In the genomic region with DNA sequence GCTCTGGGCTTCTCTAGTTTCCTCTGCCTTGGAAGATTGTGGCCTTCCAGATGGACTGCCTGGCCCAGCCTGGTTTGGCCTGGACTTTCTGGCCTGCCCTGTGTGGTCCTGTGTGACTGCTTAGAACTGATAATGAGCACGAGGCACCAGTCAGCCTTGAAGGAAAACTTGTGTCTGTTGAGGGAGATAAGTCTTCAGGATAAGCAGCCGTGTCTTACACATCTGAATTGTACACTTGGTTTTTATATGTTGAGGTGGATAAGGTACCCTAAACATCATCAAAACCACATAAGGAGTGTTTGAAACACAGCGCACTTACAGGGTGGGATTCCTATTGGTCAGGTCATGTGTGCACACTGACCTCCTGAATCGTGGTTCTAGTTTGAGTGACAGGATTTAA, we compare ENCODE assay signal across 14 mouse cellular contexts. TPM values are rescaled to one million over a fixed set of nuclear protein-coding genes. Genes with fewer than 3 reads are reported as not detected.
DNase-seq lines count a peak whose midpoint lies in the region; ATAC-seq and TF ChIP-seq lines count a peak whose summit lies in the region.
"Had no signal": no experiment of that assay in that cellular context is flagged by ENCODE, and none has a peak within 500 bp of the region (broad histone marks: within the 10 kb centered on the region; RNA-seq: fewer than 3 reads in every experiment).

No protein-coding gene starts in this region.

- ATAC-seq in forebrain, embryonic 13.5 days = no peak
- peak; percentile 93 for ATAC-seq in G1E (ENCODE audit: extremely low read depth, insufficient number of reproducible peaks, low FRiP score, poor library complexity, severe bottlenecking)
- peak; percentile 90 for ATAC-seq in erythroid progenitor cell, adult 5-6 weeks (replicated peaks; ENCODE audit: low FRiP score, poor library complexity, severe bottlenecking)
- peak; percentile 92 for ATAC-seq in megakaryocyte-erythroid progenitor cell, adult 5-6 weeks (replicated peaks; ENCODE audit: low FRiP score, low TSS enrichment, poor library complexity, severe bottlenecking)
- no peak for ATAC-seq in hindbrain, postnatal 0 days

- 0 out of 2 replicates have a peak, but pooled peaks cover 3% of the 10 kb centered on the region for H3K36me3 ChIP-seq in forebrain, embryonic 10.5 days (replicated peaks)
- H3K36me3 ChIP-seq in forebrain, embryonic 13.5 days (ENCODE audit: poor library complexity, severe bottlenecking) = no peaks in the 10 kb centered on the region
- H3K36me3 ChIP-seq in G1E (replicated peaks) = peaks cover 51% of the 10 kb centered on the region
- no peaks in the 10 kb centered on the region for H3K36me3 ChIP-seq in hindbrain, postnatal 0 days (ENCODE audit: insufficient read depth, low read length)
- H3K36me3 ChIP-seq: limb, embryonic 12.5 days had no signal

- H3K4me1 ChIP-seq in forebrain, embryonic 10.5 days = peaks cover 20% of the 10 kb centered on the region
- peaks cover 9% of the 10 kb centered on the region for H3K4me1 ChIP-seq in forebrain, embryonic 13.5 days
- H3K4me1 ChIP-seq in G1E (ENCODE audit: insufficient read depth, low read depth, low read length) = peaks cover 65% of the 10 kb centered on the region
- 0 out of 2 replicates have a peak, but pooled peaks cover 3% of the 10 kb centered on the region for H3K4me1 ChIP-seq in hindbrain, postnatal 0 days (ENCODE audit: insufficient read depth, low read length)

- TF ChIP-seq CTCF in G1E (IDR thresholded peaks at IDR 0.05; ENCODE audit: low read depth, low read length) = no peak
- no peak for TF ChIP-seq CTCF in hindbrain, postnatal 0 days (IDR thresholded peaks at IDR 0.05; ENCODE audit: low read depth)

- H3K27ac ChIP-seq in forebrain, embryonic 10.5 days = peak overlapping the region; percentile 3; the same call in 1 of the 2 replicates
- H3K27ac ChIP-seq in forebrain, embryonic 13.5 days = no peak overlapping the region
- H3K27ac ChIP-seq in hindbrain, postnatal 0 days = no peak overlapping the region
- H3K27ac ChIP-seq: hindbrain, embryonic 15.5 days; kidney, postnatal 0 days; limb, embryonic 12.5 days had no signal

- H3K9ac ChIP-seq in forebrain, embryonic 13.5 days = no peak overlapping the region
- H3K9ac ChIP-seq in hindbrain, postnatal 0 days (replicated peaks; ENCODE audit: low read length) = no peak overlapping the region
- H3K9ac ChIP-seq: hindbrain, embryonic 15.5 days; limb, embryonic 12.5 days had no signal

- DNase-seq in forebrain, embryonic 10.5 days (ENCODE audit: extremely low spot score, low spot score) = no peak
- peak; percentile 55 for DNase-seq in G1E (ENCODE audit: low spot score)
- no peak for DNase-seq in frontal cortex, postnatal 10 days (ENCODE audit: low spot score in 2 of 2)
- DNase-seq in hindbrain, postnatal 0 days (ENCODE audit: low spot score) = no peak
- DNase-seq in lung, adult 18-20 months = no peak
- DNase-seq: cerebellum, postnatal 36 days had no signal

- H3K27me3 ChIP-seq in forebrain, embryonic 10.5 days (ENCODE audit: poor library complexity, severe bottlenecking) = no peaks in the 10 kb centered on the region
- no peaks in the 10 kb centered on the region for H3K27me3 ChIP-seq in forebrain, embryonic 13.5 days
- H3K27me3 ChIP-seq in G1E (ENCODE audit: insufficient read depth, low read length) = no peaks in the 10 kb centered on the region
- H3K27me3 ChIP-seq in hindbrain, postnatal 0 days (ENCODE audit: insufficient read depth, low read length) = no peaks in the 10 kb centered on the region
- H3K27me3 ChIP-seq: hindbrain, embryonic 15.5 days; limb, embryonic 12.5 days; megakaryocyte, embryonic 14.5 days had no signal

- no peaks in the 10 kb centered on the region for H3K9me3 ChIP-seq in forebrain, embryonic 10.5 days
- no peaks in the 10 kb centered on the region for H3K9me3 ChIP-seq in forebrain, embryonic 13.5 days (replicated peaks)
- H3K9me3 ChIP-seq in G1E (replicated peaks) = no peaks in the 10 kb centered on the region
- H3K9me3 ChIP-seq in hindbrain, postnatal 0 days (ENCODE audit: low read length) = no peaks in the 10 kb centered on the region
- H3K9me3 ChIP-seq: hindbrain, embryonic 15.5 days; limb, embryonic 12.5 days; megakaryocyte, embryonic 14.5 days had no signal

- no peak overlapping the region for H3K4me3 ChIP-seq in forebrain, embryonic 10.5 days
- H3K4me3 ChIP-seq in forebrain, embryonic 13.5 days = no peak overlapping the region
- H3K4me3 ChIP-seq in G1E (ENCODE audit: low read depth, low read length) = no peak overlapping the region; the same call in 1 of the 2 replicates
- no peak overlapping the region for H3K4me3 ChIP-seq in hindbrain, postnatal 0 days (ENCODE audit: low read length)
- H3K4me3 ChIP-seq: hindbrain, embryonic 15.5 days; limb, embryonic 12.5 days; megakaryocyte, embryonic 14.5 days; myocyte had no signal

- WGBS in forebrain, embryonic 10.5 days = 91% methylated on average over 4 of the region's 4 CpGs
- WGBS in forebrain, embryonic 13.5 days = 93% methylated on average over 4 of the region's 4 CpGs
- WGBS in hindbrain, postnatal 0 days = 82% methylated on average over 4 of the region's 4 CpGs

- H3K4me2 ChIP-seq in forebrain, embryonic 13.5 days = no peak overlapping the region
- no peak overlapping the region for H3K4me2 ChIP-seq in hindbrain, postnatal 0 days (ENCODE audit: low read depth, low read length)
- H3K4me2 ChIP-seq: hindbrain, embryonic 15.5 days; limb, embryonic 12.5 days had no signal

RNA-seq across cellular contexts. Expression of a gene that starts 46.6 kb away (rescaled TPM):
- polyA plus RNA-seq in forebrain, embryonic 10.5 days (2016; fragmentation: Nextera tagmentation; extraction: Ambion mirVana) = 12.4 and 14.8 TPM in 2 replicates
- 9.4 and 9.5 TPM in 2 replicates for polyA plus RNA-seq in forebrain, embryonic 13.5 days (2015; fragmentation: Nextera tagmentation; extraction: Ambion mirVana)
- total RNA-seq in G1E (2014; fragmentation: Nextera tagmentation) (50.6 and 53.4 TPM in 2 replicates), G1E (2017) (7.7 and 10.1 TPM in 2 replicates)
- polyA plus RNA-seq in G1E (2012) = 70.0 and 75.7 TPM in 2 replicates
- total RNA-seq in erythroid progenitor cell, adult 5-6 weeks (2015; ENCODE audit: low replicate concordance) = 64.2 and 74.2 TPM in 2 replicates
- 19.6 and 22.8 TPM in 2 replicates for total RNA-seq in erythroid progenitor cell, adult 5-6 weeks (2017; ENCODE audit: low replicate concordance)
- 64.7 and 81.9 TPM in 2 replicates for total RNA-seq in megakaryocyte-erythroid progenitor cell, adult 5-6 weeks (2014; fragmentation: Nextera tagmentation)
- total RNA-seq in megakaryocyte-erythroid progenitor cell, adult 5-6 weeks (2017) = 15.3 and 22.5 TPM in 2 replicates
- 11.0 and 11.6 TPM in 2 replicates for total RNA-seq in hindbrain, postnatal 0 days (2014; rRNA removed)
- polyA plus RNA-seq in hindbrain, postnatal 0 days (2015; fragmentation: Nextera tagmentation; extraction: Ambion mirVana) = 10.7 and 11.6 TPM in 2 replicates

Comparison
In these comparisons a context has a peak if more than half of its experiments do, and no peak if none do; other contexts are left out.
1. ATAC-seq: peak in G1E (single experiment), erythroid progenitor cell, adult 5-6 weeks (single experiment) and megakaryocyte-erythroid progenitor cell, adult 5-6 weeks (single experiment); none in forebrain, embryonic 13.5 days (single experiment) and hindbrain, postnatal 0 days (single experiment).